Mouse (Mus musculus): ENCODE measurements around the gene 4930519P11Rik.

- TF ChIP-seq POLR2A (IDR thresholded peaks at IDR 0.05; ENCODE audit: extremely low read depth, insufficient read depth, low read length) (no peak), CTCF (IDR thresholded peaks at IDR 0.05; ENCODE audit: low read depth, low read length) (no peak)
These were observed 46.6 kb downstream of the 4930519P11Rik start for GRCm38 (mm10) chr2:154566641-154567040.
